In genomic region chr16:23416261-23416656, GRCm38 (mm10) we compare ENCODE assay signal across 9 mouse cellular contexts. TPM values are rescaled to one million over a fixed set of nuclear protein-coding genes. Genes with fewer than 3 reads are reported as not detected.
DNase-seq lines count a peak whose midpoint lies in the region; ATAC-seq lines count a peak whose summit lies in the region.
"Had no signal": no experiment of that assay in that cellular context is flagged by ENCODE, and none has a peak within 500 bp of the region (broad histone marks: within the 10 kb centered on the region; RNA-seq: fewer than 3 reads in every experiment).

No protein-coding gene starts in this region.

- H3K27me3 ChIP-seq in lung, embryonic 16.5 days (ENCODE audit: control insufficient read depth, insufficient read depth, low read depth, low read length): no peaks in the 10 kb centered on the region

- peak; percentile 89 for ATAC-seq in lung, embryonic 16.5 days (ENCODE audit: low read depth)

- DNase-seq in adrenal gland, adult 2 months: peak; percentile 32
- DNase-seq in adrenal gland, postnatal 4 days (ENCODE audit: low spot score in 2 of 2): no peak
- peak; percentile 43 to 59 for DNase-seq in heart, adult 9 months (ENCODE audit: low spot score in 2 of 2)
- peak; percentile 9 to 19 for DNase-seq in kidney, adult 8-10 months
- no peak for DNase-seq in yolk sac, embryonic 10.5 days (ENCODE audit: low spot score)
- DNase-seq in layer of hippocampus, postnatal 14 days (ENCODE audit: low spot score in 2 of 2): no peak
- no peak for DNase-seq in left cerebral cortex, postnatal 4 days

- H3K4me2 ChIP-seq in lung, embryonic 16.5 days (ENCODE audit: low read depth, low read length): peak overlapping the region; percentile 40

- peak overlapping the region; percentile 19 for H3K4me3 ChIP-seq in lung, embryonic 16.5 days (ENCODE audit: low read length)

- no peaks in the 10 kb centered on the region for H3K9me3 ChIP-seq in lung, embryonic 16.5 days (ENCODE audit: control insufficient read depth, low read length)

- H3K4me1 ChIP-seq in lung, embryonic 16.5 days (replicated peaks; ENCODE audit: control insufficient read depth, insufficient read depth, low read length): no peaks in the 10 kb centered on the region

- H3K27ac ChIP-seq in lung, embryonic 16.5 days (ENCODE audit: low read length): no peak overlapping the region

- H3K9ac ChIP-seq in lung, embryonic 16.5 days (ENCODE audit: low read length): no peak overlapping the region; the same call in 1 of the 2 replicates

- 35% methylated on average over 10 of the region's 10 CpGs for WGBS in lung, embryonic 16.5 days

- intact Hi-C loops in left cerebral cortex, postnatal 4 days (cut with DNase I): no loop called here

- H3K36me3 ChIP-seq in lung, embryonic 16.5 days (ENCODE audit: control insufficient read depth, insufficient read depth, low read length): no peaks in the 10 kb centered on the region

RNA-seq across cellular contexts. Expression of gene Rtp1, which starts 12.7 kb away (rescaled TPM):
- not detected for total RNA-seq in adrenal gland, adult 2 months (2021)
- polyA plus RNA-seq in adrenal gland, adult 2 months (2012; rRNA removed): not detected in 2 replicates
- not detected for total RNA-seq in adrenal gland, postnatal 4 days (2021)
- not detected in 2 replicates for polyA plus RNA-seq in lung, embryonic 16.5 days (2015; fragmentation: Nextera tagmentation; extraction: Ambion mirVana)
- total RNA-seq in layer of hippocampus, postnatal 14 days (2021): under 1 TPM; 0.21 to 0.48 TPM
- total RNA-seq in left cerebral cortex, postnatal 4 days (2021): under 1 TPM in 1 of 2 experiments, not detected in 1; 0.18 TPM
- total RNA-seq: common myeloid progenitor, adult 5-6 weeks had no signal

Comparison
In these comparisons a context has a peak if more than half of its experiments do, and no peak if none do; other contexts are left out.
1. DNase-seq: peak in adrenal gland, adult 2 months (single experiment), heart, adult 9 months (2 of 2) and kidney, adult 8-10 months (2 of 2); none in adrenal gland, postnatal 4 days (0 of 2), yolk sac, embryonic 10.5 days (single experiment), layer of hippocampus, postnatal 14 days (0 of 2) and left cerebral cortex, postnatal 4 days (single experiment).